Mouse (Mus musculus) heart, adult 11 months (tissue): ENCODE measurements at regions not wholly inside any gene's neighbourhood (a gene's known extent, or its start where the extent isn't known, plus 50 kb on each side); places are given as distances from the start of the nearest gene placed in this dataset.
A peak's percentile ranks its signal among the peaks of the same experiment; 100 is the strongest.

Source experiments
- DNase-seq: peaks from one replicate; pipeline ENCODE4 v3.0.0; 2022

DNA sequence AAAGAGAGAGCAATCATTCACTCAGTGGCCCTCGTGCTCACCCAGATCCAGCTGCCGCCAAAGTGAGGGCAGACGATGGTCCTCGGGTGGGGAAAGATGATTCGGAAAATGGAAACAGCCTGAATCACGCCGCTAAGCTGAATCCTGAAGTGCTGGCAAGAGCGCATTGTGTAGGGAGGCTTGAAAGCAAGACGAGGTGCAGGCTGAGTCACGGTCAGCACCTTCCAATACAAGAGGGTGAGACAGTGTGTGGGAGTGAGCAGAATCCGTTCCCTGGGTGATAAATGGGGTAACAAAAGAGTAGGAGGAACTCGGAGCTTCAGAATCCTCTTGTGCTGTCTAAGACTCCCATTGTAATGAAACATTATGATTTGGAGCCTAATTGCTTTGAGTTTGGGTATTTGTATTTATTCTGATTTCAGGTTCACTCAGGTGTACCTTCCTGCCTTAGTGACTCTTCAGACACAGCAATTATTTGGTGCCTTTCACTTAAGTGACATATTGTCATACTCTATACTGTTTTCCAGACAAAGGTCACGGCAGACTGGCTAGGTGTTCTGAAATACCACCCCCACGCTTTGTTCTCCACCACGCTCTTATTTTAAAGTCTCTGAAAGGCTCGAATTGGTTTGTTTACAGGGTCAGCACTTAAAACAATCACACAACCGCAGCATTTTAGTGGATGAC, 70.0 kb downstream of the Mbip start:
- no peak for DNase-seq

DNA sequence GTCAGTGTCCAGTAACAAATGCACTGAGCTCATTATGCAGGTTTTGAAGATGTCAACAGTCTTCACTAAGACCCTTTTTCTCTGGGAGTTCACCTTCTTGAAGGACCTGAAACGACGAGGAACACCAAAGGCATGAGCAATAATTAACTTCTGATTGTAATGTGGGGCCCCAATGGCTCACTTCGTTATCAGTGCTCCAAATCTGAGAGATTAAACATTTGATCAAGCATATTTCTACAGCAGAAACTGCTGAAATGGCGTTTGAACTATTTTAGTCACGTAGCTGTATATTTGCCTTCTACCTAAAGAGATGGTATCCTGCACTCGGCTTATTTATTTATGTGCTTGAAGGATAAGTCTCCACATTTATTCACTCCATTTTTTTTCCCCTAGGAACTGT, 80.6 kb downstream of the Mbip start:
- peak; percentile 19 for DNase-seq

DNA sequence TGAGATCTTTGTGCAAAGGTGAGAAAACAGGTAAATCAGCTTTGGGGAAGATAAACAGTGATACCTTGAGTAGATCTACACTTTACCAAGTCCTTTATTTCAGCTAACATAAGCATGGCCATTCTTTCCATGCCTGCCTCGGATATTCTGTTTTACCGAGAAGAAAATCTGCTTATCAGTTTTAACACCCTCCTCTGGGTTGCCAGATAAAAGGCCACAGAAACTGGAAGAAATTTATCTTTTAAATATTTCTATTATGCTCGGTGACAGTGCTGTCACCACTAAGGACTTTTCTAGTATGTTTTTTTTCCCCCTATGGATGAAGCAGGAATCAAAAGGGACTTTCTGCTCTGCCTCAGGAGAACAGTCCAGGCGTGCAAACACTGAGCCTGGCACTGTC, 84.2 kb downstream of the Mbip start:
- no peak for DNase-seq

DNA sequence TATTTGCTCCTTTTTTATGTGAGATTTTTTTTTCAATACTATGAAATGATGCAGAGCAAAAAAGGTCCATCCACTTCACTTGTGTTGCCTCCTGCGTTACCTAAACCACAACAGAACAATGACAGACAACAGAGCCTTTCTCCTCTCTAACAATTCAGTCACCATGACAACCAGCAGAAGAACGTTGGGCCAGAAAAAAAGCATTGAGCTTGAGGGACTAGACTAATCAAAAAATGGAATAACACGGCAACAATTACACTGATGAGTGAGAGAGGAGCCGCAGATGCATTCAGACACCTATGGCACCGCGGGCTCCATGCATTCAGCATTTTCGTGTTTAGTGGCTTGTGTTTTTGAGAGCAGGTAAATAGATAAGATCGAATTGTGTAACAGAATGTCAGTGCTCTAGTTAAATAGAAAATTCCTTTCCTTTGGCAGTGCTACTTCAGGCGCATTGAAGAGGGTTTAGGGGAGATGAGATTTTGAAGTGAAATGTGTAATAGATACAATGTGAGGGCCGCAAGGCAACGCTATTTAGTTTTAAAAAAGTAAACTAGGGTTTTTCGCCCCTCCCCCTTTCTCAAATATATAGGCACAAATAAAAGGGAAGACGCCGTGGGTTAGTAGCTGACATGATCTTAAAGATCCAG, 87.2 kb downstream of the Mbip start:
- DNase-seq: peak; percentile 7

DNA sequence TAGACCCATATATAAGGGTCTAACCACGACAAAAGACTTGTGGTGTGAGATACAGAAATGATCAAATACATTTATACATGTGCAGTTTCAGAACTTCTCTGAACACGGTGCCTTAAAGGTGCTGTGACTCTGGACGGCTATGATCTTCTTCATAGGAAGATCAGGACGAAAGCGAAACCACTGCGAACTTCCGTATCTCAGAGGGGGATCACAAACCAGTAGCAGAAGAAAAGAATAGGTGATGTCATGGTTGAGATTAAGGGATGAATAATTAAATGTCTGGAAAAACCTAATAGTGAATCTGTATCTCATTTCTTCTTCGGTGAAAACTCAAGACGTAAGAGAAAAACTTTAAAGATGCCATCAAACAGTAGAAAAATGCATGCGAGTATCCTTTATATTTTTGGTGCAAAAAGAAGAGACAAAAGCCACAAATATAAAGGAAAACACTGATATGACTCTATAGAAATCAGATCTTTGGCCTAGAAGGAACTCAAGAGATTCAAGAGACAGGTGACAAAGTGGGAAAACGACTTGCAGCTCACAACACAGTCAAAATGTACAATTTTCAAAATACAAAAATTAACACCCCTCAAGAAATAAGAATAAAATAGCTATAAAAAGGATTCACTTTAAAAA, 89.3 kb downstream of the Mbip start:
- DNase-seq: peak; percentile 17

DNA sequence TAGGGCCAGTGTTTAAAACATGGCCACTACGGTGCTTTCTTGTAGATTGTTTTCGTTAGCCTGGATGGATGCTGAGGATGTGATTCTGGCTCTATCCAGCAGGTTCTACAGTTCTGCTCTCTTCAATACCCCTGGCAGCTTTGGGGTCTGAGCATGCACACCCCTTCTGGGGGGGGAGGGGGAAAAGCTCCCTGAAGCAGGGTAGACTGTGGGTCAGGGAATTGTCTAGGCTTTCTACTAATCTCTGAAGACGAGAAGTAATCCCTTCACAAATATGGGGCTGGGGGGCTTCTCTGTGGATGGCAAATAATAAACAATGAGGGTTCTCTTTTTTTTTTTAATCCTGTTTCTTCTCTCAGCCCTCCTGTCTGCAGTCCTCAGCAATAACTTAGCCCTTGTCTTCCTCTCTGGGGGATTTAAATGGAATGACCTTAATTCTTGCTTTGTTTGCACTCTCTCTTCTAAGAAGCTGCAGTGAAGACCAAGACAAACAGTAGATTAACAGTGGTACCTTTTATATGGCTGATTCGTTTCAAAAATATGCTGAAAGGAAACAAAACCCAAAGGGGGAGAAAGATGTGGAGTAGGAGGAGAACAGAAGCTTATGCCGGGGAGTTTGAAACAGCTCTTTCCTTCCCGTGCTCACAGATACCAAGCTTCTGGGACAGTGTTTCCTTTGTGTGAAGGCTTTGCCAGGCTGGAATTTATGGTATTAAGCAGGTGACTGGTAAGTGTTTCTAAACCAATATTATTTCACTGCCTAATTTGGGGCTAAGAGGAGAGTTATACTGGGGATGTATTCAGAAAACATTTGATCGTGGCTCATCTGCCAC, 92.9 kb downstream of the Mbip start:
- DNase-seq: peak; percentile 4

DNA sequence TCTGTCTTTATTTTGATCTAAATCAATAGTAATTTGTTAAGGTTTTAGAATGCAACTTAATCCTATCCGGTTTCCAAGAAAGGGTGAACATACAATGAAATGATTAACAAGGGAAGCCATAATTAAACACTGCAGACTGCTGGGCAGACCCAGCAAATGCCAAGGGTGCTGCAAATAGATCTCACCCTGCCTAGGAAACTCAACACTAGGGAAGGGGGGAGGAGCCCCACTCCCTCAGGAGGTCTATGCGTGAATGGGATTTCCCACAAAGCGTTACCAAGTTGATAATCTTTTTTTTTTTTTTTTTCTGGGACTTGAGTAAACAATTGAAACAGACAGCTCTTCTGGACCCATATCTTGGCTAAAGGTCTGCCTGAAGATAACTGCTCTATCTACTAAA, 95.4 kb downstream of the Mbip start:
- peak; percentile 13 for DNase-seq

DNA sequence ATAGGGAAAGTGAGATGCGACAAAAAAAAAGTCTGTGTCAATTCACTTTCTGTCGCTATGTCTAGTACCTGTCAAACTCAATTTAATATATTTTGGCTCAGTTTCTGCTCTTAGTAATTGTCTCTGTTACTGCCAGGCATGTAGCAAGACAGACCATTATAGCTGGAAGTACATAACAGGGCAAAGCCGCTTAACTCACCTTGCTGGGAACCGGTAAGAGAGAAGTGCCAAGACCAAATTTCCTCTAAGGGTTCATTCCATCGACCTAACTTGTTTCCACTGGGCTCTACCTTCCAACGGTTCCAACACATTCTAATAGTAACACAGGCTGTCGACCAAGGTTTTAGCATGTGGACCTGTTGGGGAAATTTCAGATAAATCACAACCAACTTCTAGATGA, 99.3 kb downstream of the Mbip start:
- peak; percentile 27 for DNase-seq

DNA sequence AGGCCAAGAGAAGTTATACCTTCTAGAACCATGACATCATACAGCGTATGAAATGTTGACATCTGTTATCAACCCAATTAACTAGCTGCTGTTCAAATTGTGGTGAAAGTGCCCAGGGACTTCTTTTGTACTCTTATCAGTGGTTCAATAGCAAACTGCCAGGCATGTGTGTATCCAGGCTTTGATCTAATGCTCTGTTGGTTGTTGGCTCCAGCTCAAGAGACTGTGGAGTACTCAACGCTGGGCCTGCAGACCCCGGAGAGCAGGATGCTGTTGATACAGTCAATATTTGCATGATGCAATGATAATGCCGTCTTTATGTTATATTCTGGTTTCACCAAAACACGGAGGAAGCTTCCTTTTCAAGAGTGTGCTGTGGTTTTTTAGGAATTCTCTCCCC, 102.9 kb downstream of the Mbip start:
- DNase-seq: peak; percentile 21

DNA sequence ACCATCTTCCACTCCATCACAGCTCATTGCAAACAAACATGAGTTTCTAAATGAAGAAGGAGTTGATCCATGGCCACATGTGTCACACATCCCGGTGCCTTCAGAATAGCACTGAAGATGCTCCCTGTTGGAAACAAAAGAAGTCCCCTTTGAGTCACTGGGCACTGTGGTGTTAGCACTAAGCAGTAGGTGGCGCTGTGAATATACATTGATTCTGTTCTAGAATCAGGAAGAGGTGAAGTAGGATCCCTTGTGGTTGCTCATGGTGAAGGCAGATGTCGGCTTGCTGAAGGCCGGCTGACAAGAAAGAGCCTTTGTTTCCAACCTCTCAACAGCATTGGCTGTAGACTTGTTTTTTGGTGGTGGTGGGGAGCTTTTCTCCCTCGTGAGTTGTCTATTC, 104.0 kb downstream of the Mbip start:
- DNase-seq: peak; percentile 87

DNA sequence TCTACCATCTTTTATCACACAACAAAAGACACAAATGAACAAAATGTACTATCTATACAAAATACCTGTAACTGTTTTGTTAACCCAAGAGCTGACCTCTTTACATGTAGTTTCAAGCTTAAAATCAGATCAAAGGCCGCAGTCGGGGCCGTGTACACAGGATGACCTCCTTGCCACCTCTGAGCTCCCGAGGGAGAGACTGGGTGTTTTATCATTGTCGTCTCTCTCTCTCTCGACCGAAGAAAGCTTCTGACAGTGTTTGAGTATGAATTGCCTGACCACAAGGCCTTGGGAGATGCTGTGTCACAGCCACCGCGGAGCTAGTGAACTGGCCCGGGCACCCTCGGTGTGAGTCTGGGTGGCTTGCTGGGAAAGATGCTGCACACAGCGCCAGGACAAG, 105.5 kb downstream of the Mbip start:
- DNase-seq: peak; percentile 35

DNA sequence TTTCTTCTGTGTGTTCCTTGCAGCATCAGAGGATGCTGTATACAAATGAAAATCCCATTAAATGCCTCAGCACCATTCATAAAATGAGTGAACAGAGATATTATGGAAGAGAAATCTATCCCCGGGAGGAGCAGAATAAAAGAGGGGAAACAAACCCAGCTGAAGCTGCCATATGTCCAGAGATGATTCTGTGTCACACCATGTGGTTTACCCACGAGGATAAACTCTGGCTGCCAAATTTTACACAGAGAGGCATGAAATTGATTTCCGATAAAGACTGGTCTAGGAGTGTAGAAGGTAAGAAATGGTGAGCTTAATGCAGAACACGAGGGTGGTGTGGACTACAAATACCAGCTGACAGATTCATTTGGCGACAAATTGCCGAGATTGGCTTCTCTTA, 111.1 kb downstream of the Mbip start:
- DNase-seq: peak; percentile 50

DNA sequence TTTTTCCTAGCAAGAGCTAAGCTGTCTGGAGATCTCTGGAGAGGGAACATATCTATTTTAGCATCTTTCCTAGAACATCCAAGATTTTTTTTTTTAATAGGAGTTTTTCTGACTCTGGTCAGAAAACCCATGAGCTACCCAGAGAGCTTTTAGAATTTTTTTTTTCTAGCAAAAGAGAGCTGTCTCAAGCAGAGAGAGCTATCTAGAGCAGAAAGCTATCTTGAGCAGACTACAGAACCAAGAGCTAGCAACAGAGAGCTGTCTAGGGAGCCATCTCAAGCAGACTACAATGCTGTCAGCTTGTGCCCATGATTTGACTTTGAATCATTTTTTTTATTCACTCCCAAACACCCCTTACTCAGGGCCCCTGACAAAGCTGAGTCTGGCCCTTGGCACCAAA, 112.5 kb downstream of the Mbip start:
- DNase-seq: peak; percentile 2

DNA sequence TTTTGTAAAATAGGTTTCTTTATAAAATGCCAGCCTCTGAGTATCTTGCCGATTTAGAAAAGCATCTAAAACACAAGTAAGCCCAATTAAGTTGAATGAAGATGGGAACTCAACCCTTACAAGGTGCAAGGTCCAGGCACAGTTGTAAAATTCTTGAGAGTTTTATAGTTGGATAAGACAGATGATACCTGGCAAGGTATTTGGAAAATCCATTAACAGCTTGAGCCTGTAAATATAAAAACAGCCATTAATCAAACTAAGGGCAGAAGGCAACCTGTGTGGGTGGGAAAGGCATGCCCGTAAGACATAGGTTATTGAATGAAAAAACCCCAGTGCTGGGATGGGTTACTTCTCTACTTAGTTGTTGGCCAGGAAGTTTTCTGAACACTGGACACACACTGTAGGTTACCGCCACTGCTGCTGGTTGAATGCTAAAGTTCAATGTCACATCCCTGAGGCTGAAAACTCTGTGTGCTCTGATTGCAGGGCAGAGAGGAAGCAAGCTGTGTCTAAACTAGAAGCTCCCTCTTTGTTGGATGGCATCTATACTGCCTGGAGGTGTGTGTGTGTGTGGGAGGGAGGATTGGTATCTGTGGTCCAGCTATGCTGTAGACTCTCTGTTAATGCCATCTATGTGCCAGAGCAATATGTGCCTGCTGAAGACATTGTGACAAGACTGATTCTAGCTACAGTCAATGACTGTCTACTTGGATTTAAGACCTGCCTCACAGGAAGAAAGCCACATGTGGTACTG, 121.4 kb downstream of the Mbip start:
- DNase-seq: no peak

DNA sequence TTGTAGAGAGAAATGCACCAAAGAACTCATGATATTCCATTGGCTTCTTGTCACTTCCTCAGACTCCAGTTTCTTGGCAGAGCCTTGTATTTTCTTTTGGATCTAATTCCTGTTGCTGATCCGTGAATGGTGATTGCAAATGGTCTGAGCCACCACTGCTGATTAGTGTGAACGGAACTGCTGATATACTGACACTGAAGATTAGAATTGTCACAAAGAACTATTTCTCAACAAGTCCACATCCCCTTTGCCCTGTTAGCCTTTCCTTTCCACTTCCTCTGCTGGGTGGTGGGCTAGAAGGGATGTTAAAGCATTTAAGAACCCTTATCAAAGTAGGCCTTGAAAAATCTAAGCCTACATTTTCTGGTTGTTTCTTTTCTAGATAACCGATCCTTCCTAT, 152.2 kb downstream of the Mbip start:
- no peak for DNase-seq

DNA sequence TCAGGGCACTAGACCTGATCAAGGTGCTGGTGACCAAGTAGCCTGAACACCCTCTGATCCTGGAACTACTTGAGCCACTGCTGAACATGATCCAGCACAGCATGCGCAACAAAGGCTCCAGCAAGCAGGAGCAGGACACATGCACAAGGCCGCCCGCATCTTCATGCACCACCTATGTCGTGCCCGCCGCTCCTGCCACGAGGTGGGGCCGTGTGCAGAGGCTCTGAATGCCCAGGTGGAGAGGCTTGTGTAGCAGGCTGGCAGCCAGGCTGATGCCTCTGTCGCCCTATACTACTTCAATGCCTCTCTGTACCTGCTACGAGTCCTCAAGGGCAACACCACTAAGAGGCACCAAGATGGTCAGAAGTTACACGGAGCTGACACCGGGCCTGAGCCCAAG, 156.1 kb downstream of the Mbip start:
- peak; percentile 53 for DNase-seq

DNA sequence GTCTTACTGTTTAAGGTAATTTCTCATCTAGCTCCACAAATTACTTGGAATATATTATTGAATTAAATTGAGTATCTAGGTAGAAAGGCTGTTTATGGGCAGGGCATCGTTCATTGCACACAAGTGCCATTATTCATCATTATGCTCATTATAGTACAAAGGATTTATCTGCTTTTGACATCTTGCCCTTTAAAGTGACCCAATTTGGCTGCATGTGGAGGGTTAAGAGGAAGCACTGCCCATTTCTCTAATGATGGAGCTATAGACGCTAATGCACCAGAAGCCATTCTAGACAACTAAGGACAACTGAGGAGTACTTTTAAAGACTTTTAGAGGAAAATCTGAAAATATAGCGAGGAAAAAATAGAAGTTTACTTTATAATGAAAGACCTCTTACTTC, 185.0 kb downstream of the Mbip start:
- peak; percentile 76 for DNase-seq

DNA sequence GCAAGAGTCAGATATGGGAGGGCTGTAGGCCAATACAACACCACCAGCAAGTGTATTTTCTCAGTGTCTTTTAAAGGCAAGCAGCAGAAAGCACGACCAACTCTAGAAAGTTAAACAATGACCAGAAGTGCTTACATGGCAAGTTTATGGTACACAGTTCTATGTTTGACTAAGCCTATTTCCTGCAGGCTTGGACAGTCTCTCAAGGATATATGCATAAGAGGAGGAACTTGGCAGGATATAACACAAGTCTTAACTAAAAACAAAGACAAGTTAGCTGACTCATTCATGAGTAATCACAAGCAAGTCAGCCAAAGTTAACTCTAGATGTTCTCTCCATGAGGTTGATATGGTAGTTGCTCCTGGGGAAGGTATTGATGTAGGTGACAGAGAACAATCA, 201.3 kb downstream of the Mbip start:
- DNase-seq: no peak

DNA sequence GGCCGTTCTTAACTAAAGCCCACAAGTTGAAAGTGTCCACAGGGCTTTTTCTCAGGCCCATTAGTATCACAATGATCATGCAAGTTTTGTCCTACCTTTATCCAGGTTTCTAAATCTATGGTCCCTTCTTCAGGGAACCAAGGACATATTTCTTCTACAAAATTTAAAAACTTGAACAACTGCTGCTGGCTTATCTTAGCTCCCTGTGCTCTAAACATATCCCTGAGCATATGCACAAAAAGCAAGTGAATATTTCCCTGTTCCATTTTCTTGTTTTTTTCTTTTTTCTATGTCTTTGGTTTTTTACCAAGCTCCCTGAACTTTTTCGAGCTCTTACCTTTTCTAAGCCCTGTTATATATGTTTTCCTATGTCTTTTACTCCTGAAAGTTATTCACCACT, 201.9 kb downstream of the Mbip start:
- DNase-seq: no peak

DNA sequence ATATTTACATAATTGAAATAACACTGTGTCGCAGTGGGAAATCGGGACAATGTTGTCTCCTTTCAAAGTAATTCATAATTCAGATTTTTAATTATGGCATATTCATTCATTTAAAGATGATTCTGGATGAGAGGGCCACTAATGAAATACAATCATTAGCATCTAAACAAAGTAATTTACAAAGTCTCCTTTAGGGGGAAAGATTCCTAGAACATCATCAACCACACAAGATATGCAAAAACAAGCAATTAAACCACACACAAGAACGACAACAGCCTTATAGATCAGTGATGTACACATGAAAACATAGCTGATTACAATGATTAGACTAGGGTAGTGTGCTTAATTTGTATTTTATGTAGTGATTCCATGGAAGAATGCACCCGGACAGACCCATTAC, 231.2 kb downstream of the Mbip start:
- no peak for DNase-seq

DNA sequence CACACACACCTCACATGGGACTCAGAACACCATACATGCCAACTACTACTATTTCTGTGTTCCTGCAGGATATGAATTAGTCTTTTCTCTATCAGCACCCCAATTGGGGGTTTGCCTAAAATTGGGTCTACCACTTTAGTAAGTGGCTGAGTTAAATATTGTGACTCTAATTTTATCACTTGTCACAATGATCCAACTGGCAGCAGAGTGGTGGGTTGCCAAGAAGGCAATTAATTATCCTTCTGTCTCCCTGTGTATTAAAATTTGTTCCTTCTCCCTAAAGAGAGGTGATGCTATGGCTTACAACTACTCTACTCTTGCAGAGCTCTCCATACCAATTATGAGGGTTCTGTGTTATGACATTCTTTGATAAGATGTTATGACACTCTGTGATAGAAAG, 245.3 kb downstream of the Brms1l start:
- DNase-seq: no peak

DNA sequence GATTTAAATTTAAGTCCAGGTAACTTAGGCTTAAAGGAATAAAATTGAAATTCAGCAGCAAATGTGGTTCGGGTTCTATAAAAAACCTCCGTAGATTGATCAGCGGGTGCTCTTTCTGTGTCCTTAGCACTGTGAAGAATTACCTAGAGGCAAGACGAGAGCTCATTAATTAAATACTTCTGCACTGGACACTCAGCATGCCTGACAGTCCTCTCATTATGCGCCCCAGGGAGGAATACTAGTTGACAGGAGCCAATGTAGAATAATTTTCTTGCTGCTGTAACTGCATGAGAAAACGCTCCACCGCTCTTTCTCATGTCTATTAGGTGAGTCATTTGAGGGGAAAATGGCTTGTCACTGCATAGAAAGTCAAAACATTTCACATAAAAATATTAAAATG, 228.1 kb downstream of the Brms1l start:
- DNase-seq: no peak

DNA sequence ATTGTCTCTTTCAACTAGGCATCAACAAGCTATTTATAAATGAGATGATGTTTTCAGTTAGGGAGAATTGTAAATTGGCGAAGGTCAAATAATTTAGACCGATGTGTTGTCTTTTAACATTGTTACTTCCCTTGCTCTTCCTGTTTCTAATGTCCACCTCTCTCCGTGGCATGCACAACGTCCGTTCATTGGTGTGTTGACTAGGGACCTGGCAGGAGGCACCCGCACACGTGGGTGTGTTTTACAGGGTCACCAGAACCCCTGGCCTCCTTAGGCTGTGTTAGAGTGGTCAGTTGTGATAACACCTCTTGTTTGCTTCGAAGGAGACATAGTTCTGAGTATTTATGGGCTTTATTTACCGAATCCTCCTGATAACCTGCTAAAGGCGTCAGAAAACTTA, 222.8 kb downstream of the Brms1l start:
- no peak for DNase-seq
